Mouse (Mus musculus): ENCODE data around the gene Abca7.

GRCm38 (mm10) chr10:80004233-80004705 is 8.0 kb downstream of the Abca7 start:
- TF ChIP-seq CTCF (IDR thresholded peaks at IDR 0.05; ENCODE audit: borderline replicate concordance, insufficient read depth, low read length) (no peak), POLR2A (IDR thresholded peaks at IDR 0.05; ENCODE audit: low read depth, low read length) (no peak)

Data from embryonic fibroblast, embryonic 13.5 days (primary cell).